Mouse (Mus musculus): ENCODE measurements around the gene Hhatl. TPM values are rescaled to one million over a fixed set of nuclear protein-coding genes. Genes with fewer than 3 reads are reported as not detected.
A peak's percentile ranks its signal among the peaks of the same experiment; 100 is the strongest.

Gene Hhatl
- 1 to 10 TPM; 1.5 to 4.5 TPM for total RNA-seq (2021)
- long read RNA-seq, experiment 1, partial matches to known transcripts, result 4 of 5 reads
- long read RNA-seq, experiment 1, other reads (novel, unspliced or antisense), result 1 of 5 reads
- long read RNA-seq, experiment 2, partial matches to known transcripts, result 0 of 5 reads
- long read RNA-seq, experiment 2, other reads (novel, unspliced or antisense), result 2 of 5 reads

GRCm38 (mm10) chr9:121791757-121792521, at the start of gene Hhatl:
Gene Hhatl (minus strand): TSS chr9:121792507.
- DNase-seq (ENCODE audit: low spot score in 2 of 2), result no peak

GRCm38 (mm10) chr9:121839622-121839965, 47.3 kb upstream of the Hhatl start:
- no peak for DNase-seq (ENCODE audit: low spot score in 2 of 2)

GRCm38 (mm10) chr9:121838829-121839621, 46.7 kb upstream of the Hhatl start, which contains the start of gene Ccdc13:
Gene Ccdc13 (minus strand): TSS chr9:121839461.
- DNase-seq (ENCODE audit: low spot score in 2 of 2), result peak; percentile 74 to 81

GRCm38 (mm10) chr9:121838008-121838407, 45.7 kb upstream of the Hhatl start:
- DNase-seq (ENCODE audit: low spot score in 2 of 2), result no peak

GRCm38 (mm10) chr9:121833825-121834224, 41.5 kb upstream of the Hhatl start:
- no peak for DNase-seq (ENCODE audit: low spot score in 2 of 2)

- peak; percentile 59 to 69 for DNase-seq (ENCODE audit: low spot score in 2 of 2)
Observed at GRCm38 (mm10) chr9:121830956-121831293, 38.6 kb upstream of the Hhatl start.

GRCm38 (mm10) chr9:121830243-121830955, 38.1 kb upstream of the Hhatl start:
- DNase-seq (ENCODE audit: low spot score in 2 of 2), result no peak

GRCm38 (mm10) chr9:121829270-121829992, 37.1 kb upstream of the Hhatl start:
- DNase-seq (ENCODE audit: low spot score in 2 of 2), result no peak

GRCm38 (mm10) chr9:121828314-121828713, 36.0 kb upstream of the Hhatl start:
- no peak for DNase-seq (ENCODE audit: low spot score in 2 of 2)

GRCm38 (mm10) chr9:121826356-121826755, 34.0 kb upstream of the Hhatl start:
- no peak for DNase-seq (ENCODE audit: low spot score in 2 of 2)

GRCm38 (mm10) chr9:121823991-121824390, 31.7 kb upstream of the Hhatl start:
- DNase-seq (ENCODE audit: low spot score in 2 of 2), result no peak

- no peak for DNase-seq (ENCODE audit: low spot score in 2 of 2)
Observed at GRCm38 (mm10) chr9:121823051-121823450, 30.7 kb upstream of the Hhatl start.

- DNase-seq (ENCODE audit: low spot score in 2 of 2), result no peak
Observed at GRCm38 (mm10) chr9:121822585-121822991, 30.3 kb upstream of the Hhatl start.

- no peak for DNase-seq (ENCODE audit: low spot score in 2 of 2)
Observed at GRCm38 (mm10) chr9:121820765-121821164, 28.5 kb upstream of the Hhatl start.

- no peak for DNase-seq (ENCODE audit: low spot score in 2 of 2)
Observed at GRCm38 (mm10) chr9:121819771-121820471, 27.6 kb upstream of the Hhatl start.

- DNase-seq (ENCODE audit: low spot score in 2 of 2), result no peak
Observed at GRCm38 (mm10) chr9:121819073-121819770, 26.9 kb upstream of the Hhatl start.

GRCm38 (mm10) chr9:121815183-121815582, 22.9 kb upstream of the Hhatl start:
- DNase-seq (ENCODE audit: low spot score in 2 of 2), result no peak

GRCm38 (mm10) chr9:121810081-121810821, 17.9 kb upstream of the Hhatl start:
- peak in 1 of 2 experiments; percentile 11 for DNase-seq (ENCODE audit: low spot score in 2 of 2)

- DNase-seq (ENCODE audit: low spot score in 2 of 2), result no peak
Observed at GRCm38 (mm10) chr9:121808511-121808910, 16.2 kb upstream of the Hhatl start.
